Mouse (Mus musculus) spleen, postnatal 36 days (tissue): ENCODE results near the gene Olfr800.

Source experiments
- DNase-seq, 2 experiments: peaks; one replicate each; pipeline ENCODE4 v3.0.0; 2022; ENCODE audit warnings: low spot score in 2 of 2, mixed read lengths in 1 of 2

Gene Olfr800

GRCm38 (mm10) chr10:129657394-129657793, at the start of gene Olfr800:
Olfr800 (plus strand) TSS chr10:129657694.
- no peak for DNase-seq

- no peak for DNase-seq
These were observed 45.0 kb upstream of the Olfr800 start, which contains the start of gene Olfr796 for GRCm38 (mm10) chr10:129612470-129612869. Olfr796 (minus strand) TSS chr10:129612570.

GRCm38 (mm10) chr10:129621724-129622123, 35.8 kb upstream of the Olfr800 start:
- no peak for DNase-seq

GRCm38 (mm10) chr10:129623251-129623650, 34.2 kb upstream of the Olfr800 start:
- no peak for DNase-seq

DNA sequence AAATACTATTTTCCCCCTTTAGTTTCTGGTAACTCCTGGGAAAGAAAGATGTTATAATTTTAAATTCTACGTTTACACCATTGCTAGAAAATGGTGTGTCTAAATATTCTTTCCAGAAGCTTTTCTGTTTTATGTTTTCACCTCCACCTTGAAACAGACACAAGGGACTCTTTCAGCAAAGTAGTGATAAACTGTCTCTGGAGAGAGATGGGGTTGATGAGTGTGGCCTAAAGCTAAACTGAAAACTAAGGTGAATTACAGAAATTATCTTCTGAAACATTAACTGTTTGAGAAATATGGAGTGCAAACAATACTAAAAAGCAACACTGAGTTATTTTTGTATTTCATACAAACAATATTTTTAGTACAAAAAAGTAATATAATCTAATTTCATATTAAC, 29.7 kb upstream of the Olfr800 start, which contains the start of gene Olfr798:
Gene Olfr798, minus strand, starts transcription at position 101 of the 400 bp plus-strand sequence.
- DNase-seq, result no peak

GRCm38 (mm10) chr10:129637184-129637583, 20.3 kb upstream of the Olfr800 start, which contains the start of gene Olfr799:
Olfr799 (plus strand) TSS chr10:129637484.
- DNase-seq, result no peak

- no peak for DNase-seq
These were observed 5.7 kb upstream of the Olfr800 start for GRCm38 (mm10) chr10:129651763-129652162.

DNA sequence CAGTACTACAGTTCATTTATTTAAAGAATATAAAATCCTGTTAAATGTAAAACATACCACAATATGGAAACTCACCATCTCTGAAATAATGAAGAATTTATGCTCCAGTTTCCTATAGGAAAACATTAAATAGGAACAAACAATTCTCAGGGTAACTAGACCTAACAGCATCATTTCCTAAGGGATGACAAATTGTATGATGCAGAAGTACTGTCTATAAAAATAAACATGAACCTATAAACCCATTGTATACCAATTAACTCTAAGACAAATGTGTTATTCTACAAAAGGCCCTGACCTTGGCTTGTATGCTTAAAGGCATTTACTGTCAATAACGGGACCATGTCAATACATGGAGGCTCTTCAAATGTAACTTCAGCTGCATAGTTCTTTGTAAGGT, 16.3 kb downstream of the Olfr800 start, which contains the start of gene Olfr801:
Gene Olfr801, minus strand, starts transcription at position 101 of the 400 bp plus-strand sequence.
- no peak for DNase-seq

- DNase-seq, result no peak
These were observed 30.6 kb downstream of the Olfr800 start, which contains the start of gene Olfr802 for GRCm38 (mm10) chr10:129688069-129688468. Olfr802 (minus strand) TSS chr10:129688169.

GRCm38 (mm10) chr10:129694186-129694585, 36.7 kb downstream of the Olfr800 start, which contains the start of gene Olfr803:
Olfr803 (minus strand) TSS chr10:129694286.
- DNase-seq, result no peak

- no peak for DNase-seq
These were observed 45.4 kb downstream of the Olfr800 start, which contains the start of gene Olfr804 for GRCm38 (mm10) chr10:129702910-129703309. Olfr804 (plus strand) TSS chr10:129703210.
